Mouse (Mus musculus): ENCODE measurements at regions not wholly inside any gene's neighbourhood (a gene's known extent, or its start where the extent isn't known, plus 50 kb on each side); places are given as distances from the start of the nearest gene placed in this dataset.

- 22% methylated on average over 5 of the region's 5 CpGs for WGBS
- H3K27ac ChIP-seq (ENCODE audit: insufficient read depth, low read length), result no peak overlapping the region
- TF ChIP-seq CTCF (IDR thresholded peaks at IDR 0.05; ENCODE audit: borderline replicate concordance, insufficient read depth, low read depth, low read length), result no peak
- no peak for TF ChIP-seq POLR2A (IDR thresholded peaks at IDR 0.05; ENCODE audit: borderline replicate concordance, insufficient read depth, low read length)
- H3K4me3 ChIP-seq (replicated peaks; ENCODE audit: insufficient read depth, low read depth, low read length), result no peak overlapping the region
- H3K4me1 ChIP-seq (ENCODE audit: control insufficient read depth, insufficient read depth, low read length), result no peaks in the 10 kb centered on the region
- DNase-seq, result no peak
- no peaks in the 10 kb centered on the region; the same call in 1 of the 2 replicates for H3K27me3 ChIP-seq (ENCODE audit: control insufficient read depth, insufficient read depth, low read length)
Observed at GRCm38 (mm10) chr8:103808171-103808570, 293.3 kb upstream of the Cdh5 start.

- no peak overlapping the region for H3K27ac ChIP-seq (ENCODE audit: insufficient read depth, low read length)
- no peaks in the 10 kb centered on the region; the same call in 1 of the 2 replicates for H3K27me3 ChIP-seq (ENCODE audit: control insufficient read depth, insufficient read depth, low read length)
- no peak for TF ChIP-seq CTCF (IDR thresholded peaks at IDR 0.05; ENCODE audit: borderline replicate concordance, insufficient read depth, low read depth, low read length)
- TF ChIP-seq POLR2A (IDR thresholded peaks at IDR 0.05; ENCODE audit: borderline replicate concordance, insufficient read depth, low read length), result no peak
- H3K4me3 ChIP-seq (replicated peaks; ENCODE audit: insufficient read depth, low read depth, low read length), result no peak overlapping the region
- WGBS, result 24% methylated on average over 8 of the region's 8 CpGs
- no peak for DNase-seq
- no peaks in the 10 kb centered on the region for H3K4me1 ChIP-seq (ENCODE audit: control insufficient read depth, insufficient read depth, low read length)
Observed at GRCm38 (mm10) chr8:103808580-103808979, 292.8 kb upstream of the Cdh5 start.

DNA sequence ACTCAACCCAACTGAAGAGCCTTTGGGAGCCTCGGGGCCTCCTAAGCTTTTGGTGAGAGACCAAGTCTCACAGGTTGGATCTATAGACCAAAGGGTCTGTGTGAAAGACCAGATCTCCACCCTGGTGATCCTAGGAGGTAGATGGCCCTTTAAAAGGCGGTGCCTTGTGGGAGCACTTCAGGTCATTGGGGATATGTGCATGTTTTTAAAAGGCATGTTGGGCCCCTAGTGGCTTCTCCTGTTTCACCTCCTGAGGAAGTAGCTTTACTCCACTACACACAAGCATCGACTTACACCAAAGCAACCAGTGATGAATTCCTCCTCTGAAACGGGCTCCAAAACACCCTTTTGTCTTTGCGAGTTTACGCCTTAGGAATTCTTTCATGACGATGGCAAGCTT lies 292.3 kb upstream of the Cdh5 start:
- Histone ChIP-seq H3K4me3 (replicated peaks; ENCODE audit: insufficient read depth, low read depth, low read length) (no peak overlapping the region), H3K27ac (ENCODE audit: insufficient read depth, low read length) (no peak overlapping the region), H3K4me1 (ENCODE audit: control insufficient read depth, insufficient read depth, low read length) (no peaks in the 10 kb centered on the region), H3K27me3 (ENCODE audit: control insufficient read depth, insufficient read depth, low read length) (no peaks in the 10 kb centered on the region; the same call in 1 of the 2 replicates)
- TF ChIP-seq POLR2A (IDR thresholded peaks at IDR 0.05; ENCODE audit: borderline replicate concordance, insufficient read depth, low read length), result no peak
- TF ChIP-seq CTCF (IDR thresholded peaks at IDR 0.05; ENCODE audit: borderline replicate concordance, insufficient read depth, low read depth, low read length), result no peak
- WGBS, result 83% methylated on average over 7 of the region's 7 CpGs
- DNase-seq, result no peak

GRCm38 (mm10) chr8:103813954-103814591 lies 287.4 kb upstream of the Cdh5 start:
- WGBS, result 4% methylated on average over 10 of the region's 10 CpGs
- no peak overlapping the region for H3K27ac ChIP-seq (ENCODE audit: insufficient read depth, low read length)

DNA sequence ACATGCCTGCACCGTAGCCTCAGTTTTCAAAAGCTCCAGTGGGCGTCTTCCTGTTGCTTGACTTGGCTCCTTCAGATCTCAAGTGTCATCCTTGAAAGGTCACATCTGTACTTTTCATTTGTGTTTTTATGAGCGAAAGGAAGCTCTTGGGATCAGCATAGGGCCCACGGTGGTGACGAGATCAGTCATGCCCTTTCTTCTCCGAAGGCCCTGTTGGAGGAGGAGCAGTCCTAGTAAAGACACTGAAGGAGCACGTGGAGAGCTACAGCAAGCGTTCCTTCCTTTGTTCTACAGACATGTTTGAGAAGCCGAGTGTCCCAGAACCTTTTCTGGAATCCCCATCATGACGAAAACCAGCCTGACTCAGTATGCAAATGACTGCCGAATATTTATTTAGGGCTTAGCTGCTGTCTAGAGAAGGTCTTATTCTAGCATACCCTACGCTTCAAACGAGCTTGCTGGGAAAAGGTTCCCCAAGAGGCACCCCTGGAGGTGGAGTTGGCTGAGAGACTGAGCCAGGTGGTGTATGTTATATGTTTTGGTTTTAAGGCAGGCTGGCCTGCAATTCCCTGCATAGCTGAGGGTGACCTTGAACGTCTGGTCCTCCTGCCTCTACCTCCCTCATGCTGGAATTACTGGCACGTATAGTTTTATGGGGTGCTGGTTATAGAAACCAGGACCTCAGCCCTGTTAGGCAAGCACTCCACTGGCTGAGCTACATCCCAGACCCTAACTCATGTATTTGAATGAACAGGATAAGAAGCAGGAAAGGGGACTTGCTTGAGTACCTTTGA lies 285.1 kb upstream of the Cdh5 start:
- Histone ChIP-seq H3K4me3 (replicated peaks; ENCODE audit: insufficient read depth, low read depth, low read length) (no peak overlapping the region), H3K27ac (ENCODE audit: insufficient read depth, low read length) (no peak overlapping the region), H3K4me1 (ENCODE audit: control insufficient read depth, insufficient read depth, low read length) (no peaks in the 10 kb centered on the region), H3K27me3 (ENCODE audit: control insufficient read depth, insufficient read depth, low read length) (peaks cover 2% of the 10 kb centered on the region)
- no peak for TF ChIP-seq CTCF (IDR thresholded peaks at IDR 0.05; ENCODE audit: borderline replicate concordance, insufficient read depth, low read depth, low read length)
- no peak for TF ChIP-seq POLR2A (IDR thresholded peaks at IDR 0.05; ENCODE audit: borderline replicate concordance, insufficient read depth, low read length)
- no peak for DNase-seq
- 75% methylated on average over 15 of the region's 15 CpGs for WGBS

More at GRCm38 (mm10) chr8:103813954-103814591, 287.4 kb upstream of the Cdh5 start:
- Histone ChIP-seq H3K27me3 (ENCODE audit: control insufficient read depth, insufficient read depth, low read length) (peaks cover 2% of the 10 kb centered on the region), H3K4me1 (ENCODE audit: control insufficient read depth, insufficient read depth, low read length) (no peaks in the 10 kb centered on the region), H3K4me3 (replicated peaks; ENCODE audit: insufficient read depth, low read depth, low read length) (no peak overlapping the region)
- no peak for TF ChIP-seq POLR2A (IDR thresholded peaks at IDR 0.05; ENCODE audit: borderline replicate concordance, insufficient read depth, low read length)
- no peak for TF ChIP-seq CTCF (IDR thresholded peaks at IDR 0.05; ENCODE audit: borderline replicate concordance, insufficient read depth, low read depth, low read length)
- no peak for DNase-seq

GRCm38 (mm10) chr8:103823541-103823940 lies 277.9 kb upstream of the Cdh5 start:
- H3K27ac ChIP-seq (ENCODE audit: insufficient read depth, low read length), result no peak overlapping the region
- no peaks in the 10 kb centered on the region for H3K4me1 ChIP-seq (ENCODE audit: control insufficient read depth, insufficient read depth, low read length)
- no peak overlapping the region for H3K4me3 ChIP-seq (replicated peaks; ENCODE audit: insufficient read depth, low read depth, low read length)
- TF ChIP-seq CTCF (IDR thresholded peaks at IDR 0.05; ENCODE audit: borderline replicate concordance, insufficient read depth, low read depth, low read length) (no peak), POLR2A (IDR thresholded peaks at IDR 0.05; ENCODE audit: borderline replicate concordance, insufficient read depth, low read length) (no peak)
- no peaks in the 10 kb centered on the region; the same call in 1 of the 2 replicates for H3K27me3 ChIP-seq (ENCODE audit: control insufficient read depth, insufficient read depth, low read length)
- WGBS, result 71% methylated on average over 7 of the region's 7 CpGs
- DNase-seq, result no peak

GRCm38 (mm10) chr8:103824747-103825146 lies 276.7 kb upstream of the Cdh5 start:
- 41% methylated on average over 1 of the region's 1 CpGs for WGBS
- no peak for DNase-seq
- H3K4me1 ChIP-seq (ENCODE audit: control insufficient read depth, insufficient read depth, low read length), result no peaks in the 10 kb centered on the region
- H3K27me3 ChIP-seq (ENCODE audit: control insufficient read depth, insufficient read depth, low read length), result no peaks in the 10 kb centered on the region
- no peak for TF ChIP-seq POLR2A (IDR thresholded peaks at IDR 0.05; ENCODE audit: borderline replicate concordance, insufficient read depth, low read length)
- no peak for TF ChIP-seq CTCF (IDR thresholded peaks at IDR 0.05; ENCODE audit: borderline replicate concordance, insufficient read depth, low read depth, low read length)
- H3K27ac ChIP-seq (ENCODE audit: insufficient read depth, low read length), result no peak overlapping the region
- no peak overlapping the region for H3K4me3 ChIP-seq (replicated peaks; ENCODE audit: insufficient read depth, low read depth, low read length)

DNA sequence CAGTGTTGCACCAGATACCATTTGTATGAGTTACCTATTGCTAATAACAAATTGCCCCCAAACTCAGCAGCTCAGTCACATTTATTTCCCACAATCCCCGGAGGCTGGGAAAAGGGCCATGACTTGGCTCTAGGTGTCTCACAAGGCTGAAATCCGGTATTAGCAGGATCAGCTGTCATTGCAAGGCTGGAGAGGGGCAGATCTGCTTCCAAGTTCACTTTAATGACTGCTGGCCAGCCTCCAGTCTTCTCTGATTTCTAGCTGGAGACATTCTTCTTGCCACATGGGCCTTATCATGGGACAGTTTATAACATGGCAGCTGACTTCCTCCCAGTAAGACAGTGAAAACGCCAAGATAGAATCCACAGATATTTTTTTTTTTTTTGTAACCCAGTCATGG lies 276.1 kb upstream of the Cdh5 start:
- H3K4me1 ChIP-seq (ENCODE audit: control insufficient read depth, insufficient read depth, low read length), result no peaks in the 10 kb centered on the region

More for the DNA sequence above, 276.1 kb upstream of the Cdh5 start:
- no peak for TF ChIP-seq POLR2A (IDR thresholded peaks at IDR 0.05; ENCODE audit: borderline replicate concordance, insufficient read depth, low read length)
- TF ChIP-seq CTCF (IDR thresholded peaks at IDR 0.05; ENCODE audit: borderline replicate concordance, insufficient read depth, low read depth, low read length), result no peak
- H3K27me3 ChIP-seq (ENCODE audit: control insufficient read depth, insufficient read depth, low read length), result no peaks in the 10 kb centered on the region
- H3K27ac ChIP-seq (ENCODE audit: insufficient read depth, low read length), result no peak overlapping the region
- DNase-seq, result no peak
- H3K4me3 ChIP-seq (replicated peaks; ENCODE audit: insufficient read depth, low read depth, low read length), result no peak overlapping the region
- 10% methylated on average over 3 of the region's 3 CpGs for WGBS
